Mouse (Mus musculus): ENCODE data around the gene Wfdc15a.
"Not testable (repeated sequence)": the region's sequence is repeated elsewhere in the genome, so short reads cannot be mapped to it uniquely, and the experiment has no call there.

Gene Wfdc15a

DNA sequence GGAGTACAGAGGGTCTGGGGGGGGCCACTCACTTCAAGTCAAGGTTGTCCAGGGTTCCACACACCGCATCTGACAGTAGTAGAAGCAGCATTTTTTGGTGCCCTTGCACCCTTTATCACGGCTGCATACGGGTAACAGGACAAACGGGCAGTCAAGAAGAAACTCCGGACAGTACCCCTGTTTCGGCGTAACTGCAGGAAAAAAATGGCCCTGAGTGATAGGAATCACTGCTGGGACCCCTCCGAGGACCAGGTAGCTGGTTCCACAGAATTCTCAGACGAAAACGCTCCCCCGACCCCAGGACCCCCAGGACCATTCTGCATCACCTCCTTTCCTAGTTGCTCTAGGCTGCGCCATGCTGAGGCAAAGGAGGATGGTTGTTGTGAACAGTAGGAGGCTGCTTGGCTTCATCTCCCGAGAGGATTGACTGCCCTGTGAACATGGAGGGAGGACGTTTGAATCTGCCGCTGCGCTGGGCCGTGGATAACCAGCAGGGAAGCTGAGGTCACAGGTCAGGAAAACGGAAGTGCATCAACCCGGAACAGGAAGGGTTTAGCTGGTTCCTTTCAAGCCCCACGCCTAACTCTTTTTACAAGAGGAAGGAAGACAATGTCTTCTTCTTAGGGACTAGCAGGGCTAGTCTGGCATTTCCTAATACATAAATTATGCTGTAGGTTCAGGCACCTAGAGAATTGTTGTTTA is at the start of gene Wfdc15a:
Wfdc15a (minus strand) TSS at position 505 of the 702 bp plus-strand sequence.
- no peak for DNase-seq (ENCODE audit: low read depth, low spot score)

- DNase-seq (ENCODE audit: low read depth, low spot score) = no peak
These were observed 38.4 kb upstream of the Wfdc15a start, which contains the start of gene Svs2 for GRCm38 (mm10) chr2:164238366-164238765. Svs2 (minus strand) TSS chr2:164238466.

DNA sequence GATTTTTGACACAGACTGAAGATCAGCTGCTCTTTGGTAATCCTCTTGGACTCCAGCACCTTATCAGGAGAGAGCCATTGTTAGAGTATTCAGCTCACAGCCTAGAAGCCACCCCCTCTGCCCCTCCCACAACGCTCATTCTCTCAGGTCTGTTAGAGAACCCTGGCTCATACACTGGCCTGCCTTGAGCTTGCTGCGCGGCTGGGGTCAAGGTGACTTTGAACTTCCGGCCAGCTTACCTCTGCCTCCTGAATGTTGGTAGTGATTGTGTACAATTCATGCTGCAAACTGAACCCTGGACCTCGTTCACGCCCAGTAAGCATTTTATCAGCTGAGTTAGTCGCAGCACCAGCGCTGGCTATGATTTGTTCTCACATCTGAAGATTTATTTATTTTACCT is 32.7 kb upstream of the Wfdc15a start:
- no peak for DNase-seq (ENCODE audit: low read depth, low spot score)

GRCm38 (mm10) chr2:164228361-164229070 is 28.6 kb upstream of the Wfdc15a start:
- DNase-seq (ENCODE audit: low read depth, low spot score) = no peak

GRCm38 (mm10) chr2:164221522-164221921 is 21.6 kb upstream of the Wfdc15a start, which contains the start of gene Wfdc15b:
Wfdc15b (minus strand) TSS chr2:164221660.
- no peak for DNase-seq (ENCODE audit: low read depth, low spot score)

GRCm38 (mm10) chr2:164219295-164219694 is 19.4 kb upstream of the Wfdc15a start:
- DNase-seq (ENCODE audit: low read depth, low spot score) = no peak

DNA sequence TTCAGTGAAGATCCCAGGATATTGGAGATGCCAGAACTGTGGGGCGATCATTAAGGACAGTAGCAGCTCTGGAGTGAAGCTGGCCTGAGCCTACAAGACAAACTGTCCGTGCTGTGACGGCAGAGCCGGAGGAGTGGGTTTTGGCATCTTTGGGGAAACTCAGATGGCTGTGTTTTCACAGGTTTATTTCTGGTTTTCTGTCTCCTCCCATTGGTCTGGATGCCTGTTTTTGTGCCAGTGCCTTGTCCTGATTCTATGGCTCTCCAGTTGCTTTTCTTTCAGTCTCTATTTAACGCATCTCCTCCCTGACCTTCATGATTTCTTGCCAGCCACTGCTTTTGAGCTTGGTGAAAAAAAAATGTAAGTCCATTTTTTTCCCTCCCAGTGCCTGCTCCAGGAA is 12.8 kb upstream of the Wfdc15a start:
- DNase-seq (ENCODE audit: low read depth, low spot score) = no peak

DNA sequence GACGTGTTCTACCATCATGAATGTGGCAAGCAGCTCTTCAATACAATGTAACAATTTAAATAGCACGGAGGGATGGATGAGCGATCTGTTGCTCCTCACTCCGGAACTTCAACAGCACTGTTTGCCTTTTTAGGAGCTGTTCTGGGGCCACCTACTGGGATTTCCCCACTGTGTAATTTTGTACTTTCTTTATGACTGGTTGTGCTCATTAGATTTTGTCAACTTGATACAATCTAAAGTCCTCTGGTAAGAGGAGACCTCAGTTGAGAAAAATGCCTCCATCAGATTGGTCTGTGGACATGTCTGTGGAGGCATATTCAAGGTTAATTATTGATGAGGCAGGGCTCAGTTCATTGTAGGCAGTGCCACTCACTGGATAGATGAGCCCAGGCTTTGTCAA is 11.0 kb upstream of the Wfdc15a start:
- DNase-seq (ENCODE audit: low read depth, low spot score) = no peak

- DNase-seq (ENCODE audit: low read depth, low spot score) = no peak
These were observed 6.7 kb upstream of the Wfdc15a start for GRCm38 (mm10) chr2:164206676-164207075.

DNA sequence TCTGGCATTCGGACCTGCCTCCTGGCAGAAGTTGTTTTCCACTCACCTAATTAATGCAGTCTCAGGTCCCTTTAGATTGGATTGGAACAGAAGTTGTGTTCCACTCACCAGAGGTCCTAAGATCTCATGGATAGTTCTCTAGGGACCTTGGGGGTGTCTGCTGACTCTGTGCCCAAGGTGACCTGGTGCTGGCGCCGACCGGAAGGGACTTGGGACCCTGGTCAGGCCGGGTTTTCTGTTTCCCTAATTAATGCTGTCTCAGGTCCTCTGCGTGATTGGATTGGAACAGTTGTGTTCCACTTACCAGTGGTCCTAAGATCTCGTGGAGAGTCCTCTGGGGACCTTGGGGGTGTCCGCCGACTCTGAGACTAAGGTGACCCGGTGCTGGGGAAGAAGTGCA is 6.1 kb upstream of the Wfdc15a start:
- not testable (repeated sequence) for DNase-seq (ENCODE audit: low read depth, low spot score)

DNA sequence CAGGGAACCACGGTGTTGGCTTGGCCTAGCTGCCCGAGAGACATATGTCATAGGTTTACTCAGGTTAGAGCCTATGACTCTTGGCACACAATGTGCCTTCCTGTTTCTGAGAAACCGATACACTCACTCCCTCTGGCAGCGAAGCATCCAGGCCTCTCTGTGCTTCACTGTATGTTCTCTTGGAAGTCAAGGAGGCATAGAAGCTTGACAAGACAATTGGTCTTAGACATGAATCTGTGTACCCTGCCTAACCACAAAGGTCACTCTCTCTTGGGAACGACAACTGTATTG is 3.3 kb downstream of the Wfdc15a start:
- no peak for DNase-seq (ENCODE audit: low read depth, low spot score)

- DNase-seq (ENCODE audit: low read depth, low spot score) = no peak
These were observed 3.8 kb downstream of the Wfdc15a start for GRCm38 (mm10) chr2:164195971-164196699.

- DNase-seq (ENCODE audit: low read depth, low spot score) = no peak
These were observed 4.8 kb downstream of the Wfdc15a start for GRCm38 (mm10) chr2:164194959-164195630.

DNA sequence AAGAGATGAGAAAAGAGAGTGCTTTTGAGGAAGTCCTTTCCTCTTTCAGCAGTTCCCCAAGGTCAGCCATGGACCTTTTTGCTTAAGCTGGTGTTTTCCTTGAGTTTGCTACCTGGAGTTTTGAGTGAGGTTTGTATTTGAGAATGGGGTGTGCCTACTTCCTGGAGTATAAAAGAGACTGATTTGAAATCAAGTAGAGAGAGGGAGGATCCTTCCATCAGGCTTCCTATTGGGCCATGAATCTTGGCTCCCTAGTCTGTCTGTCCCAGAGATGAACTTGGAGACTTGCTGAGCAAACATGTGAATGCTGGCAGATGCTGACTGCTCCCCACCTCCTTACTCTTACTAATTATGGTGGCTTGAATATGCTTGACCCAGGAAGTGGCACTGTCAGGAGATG is 7.7 kb downstream of the Wfdc15a start:
- no peak for DNase-seq (ENCODE audit: low read depth, low spot score)

DNA sequence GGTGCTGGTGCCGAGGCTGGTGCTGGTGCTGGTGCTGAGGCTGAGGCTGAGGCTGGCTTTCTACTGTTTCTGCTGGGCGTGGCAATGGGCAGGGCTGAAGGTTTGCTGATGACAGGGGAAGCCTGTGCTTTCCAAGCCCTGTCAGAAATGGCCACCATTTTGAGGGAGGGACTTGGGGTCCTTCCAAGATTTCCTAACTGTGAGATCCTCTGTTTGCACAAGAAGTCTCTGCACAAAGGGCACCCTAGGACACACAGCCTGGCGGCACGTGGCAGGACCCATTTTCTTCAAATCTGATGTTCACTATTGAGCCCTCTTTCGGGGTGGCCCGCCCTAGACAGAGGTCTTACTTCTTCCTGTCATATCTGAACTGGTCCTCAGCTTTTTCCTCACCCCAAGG is 9.4 kb downstream of the Wfdc15a start, which contains the start of gene Wfdc12:
Wfdc12 (minus strand) TSS at position 33 of the 400 bp plus-strand sequence.
- DNase-seq (ENCODE audit: low read depth, low spot score) = no peak

GRCm38 (mm10) chr2:164188722-164189121 is 11.2 kb downstream of the Wfdc15a start:
- DNase-seq (ENCODE audit: low read depth, low spot score) = no peak

GRCm38 (mm10) chr2:164184145-164184719 is 15.7 kb downstream of the Wfdc15a start:
- no peak for DNase-seq (ENCODE audit: low read depth, low spot score)

DNA sequence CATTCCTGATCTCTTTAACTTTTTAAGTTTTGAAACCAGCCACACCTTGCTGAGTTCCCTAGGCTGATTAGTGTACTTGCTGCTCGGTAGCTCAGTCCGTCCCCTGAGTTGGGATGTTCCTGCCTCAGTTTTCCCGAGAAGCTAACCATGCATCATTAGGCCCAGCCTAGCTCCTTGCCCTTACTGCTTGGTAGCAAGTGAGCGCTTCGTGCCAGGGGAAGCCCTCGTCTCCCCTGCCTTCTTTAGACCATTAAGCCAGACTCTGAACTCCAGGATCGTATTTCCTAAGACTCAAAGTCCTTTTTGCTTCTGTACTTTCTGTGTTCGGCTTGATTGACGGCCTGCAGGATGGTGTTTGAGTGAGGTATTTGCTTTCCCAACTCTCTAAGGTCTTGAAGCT is 16.6 kb downstream of the Wfdc15a start:
- DNase-seq (ENCODE audit: low read depth, low spot score) = no peak

DNA sequence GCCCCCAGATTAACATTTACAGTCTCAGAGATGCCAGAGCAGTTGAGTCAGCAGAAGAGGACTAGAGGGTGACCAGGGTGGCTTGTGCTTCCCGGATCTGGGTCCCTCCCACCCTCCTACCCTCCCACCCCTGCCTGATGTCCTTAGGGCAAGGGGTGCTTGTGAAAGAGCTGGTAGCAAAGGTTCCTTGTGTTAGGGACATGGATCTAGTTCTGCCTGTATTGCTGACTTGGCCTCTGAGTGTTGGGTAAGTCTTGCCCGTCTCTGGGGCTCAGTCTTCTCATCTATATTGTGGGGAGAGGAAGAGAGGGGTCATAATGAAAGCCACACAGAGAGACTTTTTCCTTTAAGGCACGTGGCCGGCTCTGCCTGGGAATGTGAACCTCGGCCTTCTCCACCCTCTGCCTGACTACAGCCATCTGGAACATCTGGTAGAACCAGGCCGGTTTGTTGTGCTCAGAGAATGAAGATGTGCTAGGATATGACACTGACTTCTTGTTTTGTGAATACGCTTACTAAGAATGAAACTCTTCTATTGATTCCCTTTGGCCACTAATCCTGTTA is 17.2 kb downstream of the Wfdc15a start, which contains the start of gene Wfdc5:
Wfdc5 (minus strand) TSS at position 51 of the 564 bp plus-strand sequence.
- DNase-seq (ENCODE audit: low read depth, low spot score) = no peak

DNA sequence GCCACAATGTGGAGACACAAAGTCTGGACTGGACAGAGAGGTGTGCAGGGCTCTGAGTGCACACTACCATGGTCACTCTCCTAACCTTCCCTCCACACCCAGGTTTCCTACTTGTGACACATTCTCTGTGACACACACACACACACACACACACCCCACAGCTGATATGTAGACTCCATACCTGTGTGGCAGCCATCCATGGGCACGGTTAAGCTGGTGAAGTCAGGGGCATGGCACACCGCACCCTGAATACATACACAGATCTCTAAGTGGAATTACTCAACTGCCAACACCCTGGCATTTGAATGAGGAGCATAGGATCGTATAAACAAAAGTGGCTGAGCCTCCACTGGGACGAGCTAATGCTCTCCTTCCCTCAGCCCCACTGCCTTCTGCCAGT is 19.2 kb downstream of the Wfdc15a start:
- no peak for DNase-seq (ENCODE audit: low read depth, low spot score)

- no peak for DNase-seq (ENCODE audit: low read depth, low spot score)
These were observed 19.8 kb downstream of the Wfdc15a start for GRCm38 (mm10) chr2:164180124-164180523.

Data from embryo, embryonic 11.5 days (tissue).